Mouse (Mus musculus): ENCODE measurements around the gene Gm10318.

Gene Gm10318

GRCm38 (mm10) chr10:77852559-77852958 is at the start of gene Gm10318:
Gm10318 (plus strand) TSS chr10:77852859.
- no peak for DNase-seq (ENCODE audit: low read depth, low spot score)

GRCm38 (mm10) chr10:77804095-77804494 is 48.6 kb upstream of the Gm10318 start:
- DNase-seq (ENCODE audit: low read depth, low spot score), result no peak

- DNase-seq (ENCODE audit: low read depth, low spot score), result no peak
Measured at GRCm38 (mm10) chr10:77811743-77812142, 40.9 kb upstream of the Gm10318 start, which contains the start of gene Gm9507. Gm9507 (minus strand) TSS chr10:77811843.

- DNase-seq (ENCODE audit: low read depth, low spot score), result no peak
Measured at GRCm38 (mm10) chr10:77814382-77814781, 38.3 kb upstream of the Gm10318 start, which contains the start of gene Gm2696. Gm2696 (plus strand) TSS chr10:77814682.

GRCm38 (mm10) chr10:77815514-77815913 is 37.1 kb upstream of the Gm10318 start:
- no peak for DNase-seq (ENCODE audit: low read depth, low spot score)

- no peak for DNase-seq (ENCODE audit: low read depth, low spot score)
Measured at GRCm38 (mm10) chr10:77818523-77818922, 34.1 kb upstream of the Gm10318 start.

GRCm38 (mm10) chr10:77819203-77819602 is 33.5 kb upstream of the Gm10318 start:
- no peak for DNase-seq (ENCODE audit: low read depth, low spot score)

- no peak for DNase-seq (ENCODE audit: low read depth, low spot score)
Measured at GRCm38 (mm10) chr10:77826951-77827350, 25.7 kb upstream of the Gm10318 start, which contains the start of gene Krtap10-4. Krtap10-4 (minus strand) TSS chr10:77827095.

- no peak for DNase-seq (ENCODE audit: low read depth, low spot score)
Measured at GRCm38 (mm10) chr10:77835647-77836046, 17.0 kb upstream of the Gm10318 start, which contains the start of gene Krtap10-10. Krtap10-10 (plus strand) TSS chr10:77835947.

- no peak for DNase-seq (ENCODE audit: low read depth, low spot score)
Measured at GRCm38 (mm10) chr10:77839006-77839405, 13.7 kb upstream of the Gm10318 start.

- DNase-seq (ENCODE audit: low read depth, low spot score), result no peak
Measured at GRCm38 (mm10) chr10:77846503-77846902, 6.2 kb upstream of the Gm10318 start, which contains the start of gene Gm36176. Gm36176 (plus strand) TSS chr10:77846803.

- DNase-seq (ENCODE audit: low read depth, low spot score), result no peak
Measured at GRCm38 (mm10) chr10:77846961-77847360, 5.7 kb upstream of the Gm10318 start.

- DNase-seq (ENCODE audit: low read depth, low spot score), result no peak
Measured at GRCm38 (mm10) chr10:77847538-77847937, 5.1 kb upstream of the Gm10318 start.

- DNase-seq (ENCODE audit: low read depth, low spot score), result no peak
Measured at GRCm38 (mm10) chr10:77861675-77862074, 9.0 kb downstream of the Gm10318 start, which contains the start of gene Gm3285. Gm3285 (plus strand) TSS chr10:77861975.

- no peak for DNase-seq (ENCODE audit: low read depth, low spot score)
Measured at GRCm38 (mm10) chr10:77864067-77864761, 11.6 kb downstream of the Gm10318 start.

GRCm38 (mm10) chr10:77864762-77865143 is 12.1 kb downstream of the Gm10318 start:
- no peak for DNase-seq (ENCODE audit: low read depth, low spot score)

- no peak for DNase-seq (ENCODE audit: low read depth, low spot score)
Measured at GRCm38 (mm10) chr10:77867546-77867945, 14.9 kb downstream of the Gm10318 start.

GRCm38 (mm10) chr10:77869651-77870050 is 17.0 kb downstream of the Gm10318 start:
- DNase-seq (ENCODE audit: low read depth, low spot score), result no peak

GRCm38 (mm10) chr10:77878985-77879384 is 26.3 kb downstream of the Gm10318 start:
- DNase-seq (ENCODE audit: low read depth, low spot score), result no peak

- DNase-seq (ENCODE audit: low read depth, low spot score), result no peak
Measured at GRCm38 (mm10) chr10:77880305-77880704, 27.6 kb downstream of the Gm10318 start.

GRCm38 (mm10) chr10:77882553-77882952 is 29.9 kb downstream of the Gm10318 start:
- no peak for DNase-seq (ENCODE audit: low read depth, low spot score)

- no peak for DNase-seq (ENCODE audit: low read depth, low spot score)
Measured at GRCm38 (mm10) chr10:77886007-77886747, 33.5 kb downstream of the Gm10318 start.

All from skeletal muscle tissue, adult 2 months (tissue).